Mouse (Mus musculus): ENCODE measurements at regions not wholly inside any gene's neighbourhood (a gene's known extent, or its start where the extent isn't known, plus 50 kb on each side); places are given as distances from the start of the nearest gene placed in this dataset.
"Not testable (repeated sequence)": the region's sequence is repeated elsewhere in the genome, so short reads cannot be mapped to it uniquely, and the experiment has no call there.

DNA sequence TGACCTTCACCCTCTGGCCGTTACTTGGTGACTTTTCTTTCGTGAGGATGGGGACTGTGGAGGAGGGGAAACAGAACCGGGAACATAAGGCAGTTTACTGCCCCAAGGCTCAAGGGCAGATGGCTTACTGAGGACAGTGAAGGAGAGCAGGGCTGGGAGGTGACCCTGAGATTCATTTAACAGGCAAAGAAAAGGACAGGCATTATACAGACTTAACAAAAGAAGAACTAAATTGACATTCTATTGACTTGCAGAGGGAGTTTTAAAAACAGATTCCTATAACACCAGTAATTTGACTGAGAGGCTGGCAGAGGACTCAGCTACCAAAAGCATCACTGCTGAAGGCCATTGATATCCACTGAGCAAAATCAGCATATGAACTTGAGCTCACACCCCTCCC is 153.0 kb upstream of the 1700012A03Rik start:
- peak; percentile 12 to 13 for DNase-seq

DNA sequence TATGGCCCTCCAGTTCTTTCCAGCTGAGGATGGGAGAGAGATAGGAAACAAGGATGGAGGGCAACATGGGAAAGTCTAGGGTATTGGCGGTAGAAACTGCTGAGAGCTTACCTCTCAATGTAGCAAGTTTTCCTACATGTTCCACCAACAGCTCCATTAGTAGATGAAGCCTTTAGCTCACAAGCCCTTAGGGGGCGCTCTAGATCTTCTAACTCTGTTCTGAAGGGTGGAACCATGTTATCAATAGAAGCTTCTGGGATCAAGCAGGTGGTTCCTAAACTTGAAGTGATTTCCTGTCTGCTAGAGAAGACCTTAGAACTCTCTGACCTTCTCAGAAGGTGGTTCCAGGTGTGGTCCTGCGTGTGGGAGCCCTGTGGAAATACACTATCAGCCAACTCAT is 154.2 kb upstream of the 1700012A03Rik start:
- no peak for DNase-seq

DNA sequence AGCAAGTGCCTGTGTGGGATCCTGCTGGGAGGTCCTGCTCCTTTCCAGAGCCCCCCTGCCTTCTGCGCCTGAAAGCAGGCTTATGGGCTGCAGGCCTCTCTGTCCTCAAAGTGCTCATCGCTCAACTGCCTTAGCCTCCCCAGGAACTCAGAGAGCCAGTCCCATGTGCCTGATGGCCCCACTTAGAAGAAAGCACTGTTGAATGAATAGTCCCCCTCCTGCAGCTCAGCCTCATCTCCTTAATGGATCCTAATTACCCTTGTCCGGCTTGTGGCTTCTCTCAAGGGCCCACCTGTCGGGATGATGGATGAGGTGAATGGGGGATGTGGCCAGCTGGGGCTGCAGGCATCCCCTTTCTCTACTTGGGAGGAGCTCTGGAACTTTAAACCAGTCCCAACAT is 163.1 kb upstream of the 1700012A03Rik start:
- no peak for DNase-seq

DNA sequence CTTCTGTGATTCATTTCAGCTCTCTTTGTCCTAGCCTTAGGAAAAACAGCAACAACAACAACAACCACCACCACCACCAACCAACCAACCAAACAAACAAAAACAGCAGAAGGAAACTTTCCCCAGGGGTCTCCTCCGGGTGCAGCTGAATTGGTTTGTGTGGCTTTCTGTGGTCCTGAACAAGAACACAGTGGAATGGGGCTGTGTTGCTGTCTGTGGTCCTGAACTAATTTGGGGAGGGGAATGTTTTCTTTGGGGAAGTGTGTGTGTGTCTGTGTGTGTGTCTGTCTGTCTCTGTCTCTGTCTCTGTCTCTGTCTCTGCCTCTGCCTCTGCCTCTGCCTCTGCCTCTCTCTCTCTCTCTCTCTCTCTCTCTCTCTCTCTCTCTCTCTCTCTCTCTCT is 164.8 kb upstream of the 1700012A03Rik start:
- DNase-seq: not testable (repeated sequence)

DNA sequence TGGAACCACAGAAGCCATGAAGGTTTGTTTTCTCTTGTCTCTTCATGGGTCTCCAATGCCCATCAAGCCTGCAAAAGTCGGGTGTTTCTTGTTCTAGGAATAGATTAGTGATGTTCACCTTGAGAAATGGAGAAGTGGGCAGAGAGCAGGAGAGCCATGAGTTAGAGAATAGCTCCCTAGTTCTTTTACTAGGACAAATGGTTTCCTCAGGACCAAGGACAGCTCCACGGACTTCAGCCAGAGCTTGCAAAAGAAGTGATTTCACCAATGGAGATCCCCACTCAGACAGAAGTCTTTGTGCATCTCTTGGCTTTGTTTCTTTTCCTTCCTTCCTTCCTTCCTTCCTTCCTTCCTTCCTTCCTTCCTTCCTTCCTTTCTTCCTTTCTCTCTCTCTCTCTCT is 166.3 kb upstream of the 1700012A03Rik start:
- peak in 1 of 2 experiments; percentile 13 for DNase-seq

DNA sequence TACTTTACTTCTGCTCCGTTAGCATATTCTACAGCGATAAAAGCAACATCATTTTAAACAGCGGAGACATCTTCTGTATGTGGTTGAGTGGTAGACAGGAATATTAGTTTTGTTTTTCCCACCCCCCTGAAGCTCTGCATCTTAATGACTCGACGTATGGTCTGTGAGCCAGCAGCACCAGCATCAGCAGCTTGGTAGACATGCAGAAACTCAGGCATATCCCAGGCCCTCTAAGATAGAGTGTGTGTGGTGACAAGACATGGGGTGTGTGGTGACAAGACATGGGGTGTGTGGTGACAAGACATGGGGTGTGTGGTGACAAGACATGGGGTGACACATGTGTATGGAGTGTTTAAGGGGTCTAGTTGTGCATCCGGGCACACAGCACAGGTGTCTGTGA is 175.4 kb upstream of the 1700012A03Rik start:
- DNase-seq: no peak

DNA sequence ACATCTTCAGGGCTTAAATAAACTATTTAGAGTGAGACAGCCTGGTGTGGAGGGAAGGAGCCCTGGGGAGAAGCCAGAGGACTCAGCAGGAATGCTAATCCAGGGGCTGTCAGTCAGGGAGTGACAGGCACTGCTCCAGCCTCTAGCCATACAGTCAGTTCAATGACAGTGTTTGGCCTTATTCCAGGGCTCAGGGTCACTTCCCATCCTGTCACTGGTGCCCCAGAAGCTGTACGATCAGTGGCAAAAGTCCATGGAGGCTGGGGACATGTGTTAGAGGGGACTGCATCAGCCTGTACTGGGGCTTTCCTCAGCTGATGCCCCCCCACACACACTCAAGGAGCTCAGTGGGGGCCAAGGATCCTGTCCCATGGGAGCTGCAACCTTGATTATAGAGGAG is 176.1 kb upstream of the 1700012A03Rik start:
- peak; percentile 30 to 36 for DNase-seq

DNA sequence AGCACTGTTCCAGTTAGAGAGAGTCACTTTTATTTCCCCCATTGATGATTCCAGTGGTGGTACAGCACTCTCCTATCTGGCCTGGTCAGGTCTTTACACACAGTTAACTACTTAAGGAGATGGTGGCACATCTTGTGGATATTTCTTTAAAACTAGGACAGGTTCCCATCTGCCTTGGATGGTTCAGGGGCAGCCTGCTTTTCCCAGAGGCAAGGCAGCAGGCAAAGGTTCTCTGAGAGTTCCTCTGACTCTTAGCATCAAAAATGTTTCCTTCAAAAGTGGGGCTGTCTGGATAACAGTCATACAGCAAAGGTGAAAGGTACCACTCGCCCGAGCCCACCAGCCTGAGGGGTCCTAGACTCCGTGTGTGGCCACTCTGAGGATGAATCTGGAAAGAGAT is 178.3 kb upstream of the 1700012A03Rik start:
- DNase-seq: no peak

DNA sequence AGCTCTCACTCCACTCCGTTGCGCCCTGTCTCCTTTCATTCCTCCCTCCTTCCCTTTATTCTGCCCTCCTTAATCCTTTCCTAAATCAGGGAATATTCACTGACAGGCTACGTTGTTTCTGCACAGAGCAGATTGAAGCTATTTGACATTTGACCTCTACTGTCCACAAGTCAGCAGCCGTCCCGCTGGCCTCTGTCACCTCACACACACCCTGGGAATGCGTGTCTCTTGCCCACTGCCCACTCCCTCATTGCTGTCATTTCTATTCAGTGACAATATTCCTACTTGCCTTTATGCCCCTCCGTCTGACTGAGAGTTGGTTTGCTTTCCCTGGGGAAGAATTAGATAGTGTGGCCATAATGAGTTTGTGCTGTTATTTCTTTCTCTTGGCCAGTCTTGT is 188.1 kb upstream of the 1700012A03Rik start:
- DNase-seq: no peak

DNA sequence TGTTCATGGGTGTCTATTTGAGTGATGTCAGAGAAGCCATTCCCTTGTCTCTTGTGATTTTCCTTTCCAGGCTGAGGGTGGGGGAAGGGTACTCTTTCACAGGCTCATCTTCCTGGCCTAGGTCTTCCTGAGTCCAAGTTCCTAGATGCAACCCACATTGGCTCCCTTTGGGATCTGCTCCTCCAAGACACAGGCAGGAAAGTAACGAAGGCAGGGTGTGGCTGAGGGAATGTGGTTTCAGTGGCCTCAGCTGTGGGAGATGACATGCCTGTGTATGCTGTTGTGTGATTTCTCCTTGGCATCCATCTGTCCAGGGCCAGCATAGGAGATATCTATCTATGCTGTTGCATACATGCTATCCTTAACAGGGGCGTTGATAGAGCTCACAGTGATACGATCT is 190.4 kb upstream of the 1700012A03Rik start:
- DNase-seq: no peak

DNA sequence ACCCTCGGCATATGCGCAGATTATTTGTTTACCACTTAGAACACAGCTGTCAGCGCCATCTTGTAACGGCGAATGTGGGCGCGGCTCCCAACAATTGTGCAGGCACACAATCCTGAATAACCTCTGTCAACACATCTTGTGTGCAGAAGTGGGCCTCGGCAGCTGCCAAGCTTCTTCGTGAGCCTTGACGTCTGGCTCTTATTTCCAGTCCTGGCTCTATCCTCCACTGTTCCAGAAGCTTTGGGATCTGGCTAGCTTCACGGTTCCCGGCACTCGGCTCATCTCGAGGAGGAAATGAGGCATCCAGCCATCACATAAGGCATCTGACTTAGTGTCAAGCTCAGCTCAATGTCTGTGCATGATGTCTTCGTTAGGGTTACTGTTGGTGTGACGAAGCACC is 195.8 kb upstream of the 1700012A03Rik start:
- peak in 1 of 2 experiments; percentile 22 for DNase-seq

DNA sequence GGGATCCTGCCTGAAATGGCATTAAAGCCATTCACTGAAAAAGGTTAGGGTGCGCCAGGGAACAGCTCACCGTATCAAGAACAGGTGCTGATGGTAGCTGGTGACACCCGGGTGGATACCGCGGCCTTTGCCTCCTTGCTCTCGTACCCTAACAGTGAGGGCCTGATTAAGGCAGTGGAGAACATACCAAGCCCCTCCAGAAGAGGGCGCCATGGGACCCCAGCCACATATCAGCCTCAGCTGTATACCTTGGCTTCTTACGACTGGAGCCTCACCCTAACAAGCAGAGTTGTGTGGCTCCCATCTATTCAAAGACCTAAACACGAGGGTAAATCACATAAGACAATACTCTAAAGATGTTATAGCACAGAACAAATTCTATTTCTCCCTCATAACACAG is 203.7 kb upstream of the 1700012A03Rik start:
- DNase-seq: no peak

DNA sequence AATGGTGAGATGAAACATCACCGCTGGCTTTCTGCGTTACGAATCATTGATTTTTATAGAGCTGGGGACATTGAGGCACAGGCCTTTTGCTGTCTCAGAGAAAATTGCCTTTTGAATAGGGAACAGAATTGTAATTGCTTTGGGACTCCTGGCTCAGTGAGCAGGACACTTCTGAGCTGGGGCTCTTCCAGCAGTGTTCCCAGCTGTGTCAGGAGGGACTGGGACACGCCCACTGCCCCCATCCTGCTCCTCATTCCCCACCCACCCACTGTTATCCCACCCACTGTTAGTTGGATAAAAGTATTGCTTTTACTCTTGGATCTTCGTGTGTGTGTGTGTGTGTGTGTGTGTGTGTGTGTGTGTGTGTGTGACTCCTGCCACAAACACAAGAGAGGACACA is 204.4 kb upstream of the 1700012A03Rik start:
- no peak for DNase-seq

DNA sequence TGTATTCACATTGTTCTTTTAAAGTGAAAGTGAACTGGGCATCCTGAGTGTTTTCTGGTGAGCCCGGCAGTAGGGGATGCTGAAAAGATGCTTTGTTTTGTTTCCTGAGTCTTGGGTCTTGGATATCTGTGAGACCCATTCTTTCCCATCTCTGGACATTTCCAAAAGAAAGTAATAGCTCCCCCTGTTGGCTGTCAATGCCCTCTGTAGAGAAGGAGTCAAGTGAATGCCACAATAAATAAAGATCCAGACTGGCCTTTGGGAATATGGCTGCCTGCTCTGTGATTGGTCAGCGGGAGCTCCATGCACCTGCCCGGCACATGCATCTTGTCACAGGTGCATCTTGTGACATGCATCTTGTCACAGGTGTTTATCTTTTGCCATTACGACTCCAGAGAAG is 209.4 kb upstream of the 1700012A03Rik start:
- DNase-seq: peak; percentile 62 to 80

DNA sequence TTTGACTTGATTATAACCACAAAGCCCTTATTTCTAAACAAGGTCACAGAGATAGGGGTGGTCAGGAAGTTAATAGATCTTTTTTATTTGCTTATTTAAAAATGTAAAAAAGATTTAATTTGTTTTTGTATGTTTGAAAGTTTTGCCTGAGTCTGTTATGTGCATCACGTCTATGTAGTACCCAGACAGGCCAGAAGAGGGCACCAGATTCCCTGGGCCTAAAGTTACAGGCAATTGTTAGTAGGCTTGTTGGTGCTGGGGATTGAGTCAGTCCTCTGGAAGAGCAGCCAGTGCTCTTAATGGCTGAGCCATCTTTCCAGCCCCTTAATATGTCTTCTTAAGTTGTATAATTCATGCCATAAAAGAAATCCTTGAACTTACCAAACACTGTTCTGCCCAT is 211.5 kb upstream of the 1700012A03Rik start:
- peak; percentile 49 to 65 for DNase-seq

DNA sequence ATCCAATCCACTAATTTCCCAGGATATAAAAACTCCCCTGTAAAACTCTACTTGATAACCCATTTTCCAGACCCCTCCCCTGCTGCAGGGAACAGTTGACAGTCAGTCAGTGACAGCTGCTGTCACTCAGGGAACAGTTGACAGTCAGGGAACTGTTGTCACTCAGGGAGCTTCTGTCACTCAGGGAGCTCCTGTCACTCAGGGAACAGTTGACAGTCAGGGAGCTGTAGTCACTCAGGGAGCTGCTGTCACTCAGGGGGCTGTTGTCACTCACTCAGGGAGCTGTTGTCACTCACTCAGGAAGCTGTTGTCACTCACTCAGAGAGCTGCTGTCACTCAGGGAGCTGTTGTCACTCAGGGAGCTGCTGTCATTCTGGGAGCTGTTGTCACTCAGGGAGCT is 214.3 kb upstream of the 1700012A03Rik start:
- DNase-seq: no peak

DNA sequence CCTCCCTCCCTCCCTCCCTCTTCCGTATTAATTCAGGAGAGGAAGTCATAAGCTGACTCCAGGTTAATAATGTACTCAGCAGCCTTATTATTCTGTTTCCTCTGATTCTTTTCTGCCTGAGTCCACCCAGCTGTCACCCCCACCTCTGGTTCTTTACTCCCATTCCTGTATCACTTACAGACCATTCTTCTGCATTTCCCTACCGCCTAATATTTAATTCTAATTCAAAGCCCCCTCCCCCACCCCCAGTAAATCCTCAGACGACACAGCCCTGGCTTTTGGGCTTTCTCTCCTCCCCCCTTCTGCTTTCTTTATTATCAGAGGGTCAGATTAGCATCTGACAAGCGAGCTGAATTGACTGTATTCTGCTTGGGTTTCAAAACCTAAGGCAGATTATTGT is 215.5 kb upstream of the 1700012A03Rik start:
- DNase-seq: no peak

DNA sequence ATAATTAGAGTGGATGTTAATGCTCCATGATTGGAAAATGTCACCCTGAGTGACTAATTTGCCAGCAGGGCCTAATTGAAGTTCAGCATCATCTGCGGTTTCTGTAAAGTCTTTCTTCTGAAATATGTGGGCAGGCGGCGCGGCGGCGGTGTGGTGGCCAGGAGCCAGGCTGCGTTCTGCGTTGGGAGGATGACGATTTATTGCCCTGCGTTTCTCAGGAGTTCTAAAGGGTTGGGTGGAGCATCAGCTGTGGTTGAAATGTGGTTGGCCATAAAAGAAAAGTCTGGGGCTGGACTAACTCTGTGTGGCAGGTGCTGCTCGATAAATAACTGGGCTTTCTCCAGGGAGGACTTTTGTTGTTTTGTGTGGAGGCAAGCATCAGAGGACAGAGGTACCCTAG is 219.4 kb upstream of the 1700012A03Rik start:
- DNase-seq: peak; percentile 73 to 78

DNA sequence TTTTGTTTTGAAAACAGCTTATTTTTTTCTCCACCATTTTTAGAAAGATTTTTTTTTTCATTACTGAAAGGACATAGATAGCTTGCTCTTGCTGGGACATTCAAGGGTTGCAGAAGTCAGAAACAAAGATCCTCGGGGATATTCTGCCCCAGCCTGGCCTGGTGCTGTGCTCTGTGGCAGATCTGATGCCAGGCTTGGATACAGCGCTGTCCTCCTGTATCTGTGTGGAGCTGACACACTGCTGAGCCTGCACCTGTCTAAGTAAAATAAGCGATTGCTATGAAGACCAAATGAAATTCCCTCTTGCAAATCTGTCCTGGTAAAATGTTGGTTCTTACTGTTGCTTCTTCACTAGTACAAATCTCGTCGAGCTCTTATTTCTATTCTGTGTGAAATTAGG is 226.4 kb upstream of the 1700012A03Rik start:
- DNase-seq: peak; percentile 56 to 67

DNA sequence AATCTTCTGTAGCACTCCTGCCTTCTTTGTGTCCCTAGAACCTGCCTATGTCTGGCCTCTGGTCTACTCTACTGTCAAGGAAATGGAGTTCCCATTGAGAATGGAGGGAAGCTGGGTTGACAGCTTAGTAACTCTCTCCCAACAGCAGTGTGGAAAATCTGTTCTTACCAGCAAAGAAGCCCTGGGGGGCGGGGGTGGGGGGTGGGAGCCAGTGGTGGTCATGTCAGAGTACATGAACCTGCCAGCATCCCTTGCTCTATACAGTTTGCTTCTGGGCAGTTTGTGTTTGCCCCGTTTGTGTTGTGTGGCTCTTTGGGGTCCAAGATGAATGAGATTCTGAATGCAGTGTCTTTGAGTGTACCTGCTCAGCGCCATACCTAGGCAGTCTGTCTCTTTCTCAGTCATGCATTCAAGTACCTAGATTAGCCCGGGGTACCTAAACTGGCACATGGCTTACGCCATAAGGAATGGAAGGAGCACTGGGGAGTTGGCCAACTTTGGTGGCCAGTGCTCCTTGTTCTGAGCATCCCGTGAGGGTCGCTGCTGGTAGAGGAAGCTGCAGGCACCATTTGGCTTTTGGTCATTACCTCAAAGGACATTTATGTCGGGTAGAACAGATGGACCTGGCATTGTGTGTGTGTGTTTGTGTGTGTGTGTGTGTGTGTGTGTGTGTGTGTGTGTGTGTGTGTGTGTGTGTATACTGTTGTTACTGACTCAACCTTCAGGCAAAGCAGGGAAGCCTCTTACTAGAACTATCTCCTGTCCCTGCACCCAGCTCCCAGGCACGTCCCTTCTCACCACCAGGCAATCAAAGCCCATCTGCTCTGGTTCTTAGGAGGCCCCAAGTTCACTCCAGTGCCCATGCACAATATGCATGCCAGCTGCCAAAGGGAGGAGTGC is 227.6 kb upstream of the 1700012A03Rik start:
- DNase-seq: peak; percentile 77 to 82

DNA sequence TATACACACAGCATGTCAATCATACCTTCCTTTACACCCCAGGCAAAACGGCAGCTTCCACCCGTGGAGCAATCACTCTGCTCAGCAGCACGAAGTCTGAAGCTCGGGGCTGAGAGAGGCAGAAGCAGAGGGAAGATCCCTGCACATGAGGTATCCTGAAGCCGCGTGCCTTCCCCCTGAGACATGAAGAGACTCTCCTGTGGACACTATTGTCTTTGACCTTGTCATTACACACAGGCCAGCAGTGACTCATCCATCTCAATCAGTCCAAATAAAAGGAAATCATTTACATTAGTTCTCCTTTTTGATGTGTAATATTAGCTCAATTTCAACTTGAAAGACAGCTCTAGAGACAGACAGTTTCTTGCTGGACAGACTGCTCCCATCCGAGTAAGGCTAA is 228.4 kb upstream of the 1700012A03Rik start:
- peak in 1 of 2 experiments; percentile 21 for DNase-seq

DNA sequence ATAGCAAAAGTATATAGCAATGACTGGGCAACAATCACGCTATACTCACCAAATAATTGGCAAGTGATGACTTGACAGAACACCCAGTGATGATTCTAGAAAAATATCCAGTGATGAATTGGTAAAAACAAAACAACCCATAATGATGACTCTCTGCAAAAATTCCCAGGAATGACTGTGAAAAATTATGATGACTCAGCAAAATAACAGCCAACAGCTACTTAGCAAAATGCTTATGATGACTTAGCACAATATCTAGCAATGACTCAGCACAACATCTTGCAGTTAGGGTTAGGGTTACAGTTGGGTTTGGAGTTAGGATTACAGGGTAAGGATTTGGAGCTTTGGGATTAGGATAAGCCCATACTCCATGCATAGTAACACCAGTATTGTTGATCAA is 232.4 kb upstream of the 1700012A03Rik start:
- DNase-seq: no peak

DNA sequence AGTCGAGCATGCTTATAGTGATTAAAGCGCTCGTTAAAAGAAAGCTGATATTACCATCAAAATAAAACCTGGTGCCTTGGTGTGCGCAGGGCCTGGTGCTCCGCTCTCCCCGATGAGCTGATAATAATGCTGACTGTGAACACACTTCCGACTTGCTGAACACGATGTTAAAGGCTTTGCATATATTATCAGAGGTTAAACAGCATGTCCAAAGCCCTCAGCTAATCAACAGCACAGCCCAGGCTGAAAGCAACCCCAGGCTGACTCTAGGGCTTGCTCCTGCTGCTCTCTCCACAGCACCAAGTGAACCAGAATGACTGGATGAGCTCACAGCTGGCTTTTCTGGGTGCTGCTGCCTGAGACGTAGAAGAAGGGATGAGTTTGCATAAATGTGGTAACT is 238.2 kb upstream of the 1700012A03Rik start:
- no peak for DNase-seq

DNA sequence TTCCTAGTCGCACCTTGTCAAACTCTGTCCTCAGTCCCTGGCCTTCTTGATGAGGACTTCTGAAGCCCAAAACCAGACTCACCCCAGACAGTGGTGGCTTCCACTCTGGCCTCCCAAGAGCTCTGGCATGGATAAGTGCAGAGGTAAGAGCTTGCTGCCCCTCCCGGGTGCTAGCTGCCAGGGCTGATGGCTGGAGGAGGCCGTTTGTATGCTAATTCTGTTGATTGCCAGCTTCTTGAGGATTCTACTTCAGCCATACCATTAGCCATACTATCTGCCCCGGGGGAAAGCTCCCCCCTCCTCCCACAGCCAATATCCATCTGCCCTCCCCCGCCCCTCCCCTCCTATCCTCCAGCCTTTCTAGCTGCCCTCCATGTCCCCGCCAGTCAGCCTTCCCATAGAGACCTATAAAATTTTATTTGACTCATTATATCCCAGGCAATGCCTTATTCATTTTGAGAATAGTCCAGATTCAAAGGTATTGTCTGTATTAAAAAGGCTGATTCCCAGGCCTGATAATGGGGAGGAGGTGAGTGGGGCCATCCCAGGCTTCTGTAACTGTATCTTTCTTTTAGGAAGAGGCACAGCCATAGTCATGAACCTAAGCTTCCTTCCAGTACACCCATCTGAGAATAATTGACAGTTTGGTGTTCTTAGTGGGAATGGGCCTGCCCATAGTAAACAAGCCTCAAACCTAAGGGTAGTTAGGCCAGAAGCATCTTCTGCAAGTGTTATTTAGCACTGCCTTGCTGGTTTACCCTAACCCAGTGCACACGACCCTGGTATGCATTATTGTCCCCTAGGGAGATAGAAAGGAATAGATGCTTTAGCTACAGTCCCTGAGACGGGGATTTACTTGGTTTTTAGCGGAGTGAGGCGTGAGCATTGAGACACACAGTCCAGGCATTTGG is 239.2 kb upstream of the 1700012A03Rik start:
- no peak for DNase-seq
